Mouse (Mus musculus): ENCODE measurements around the gene Myo1h.

Myo1h gene

GRCm38 (mm10) chr5:114384448-114384847 is 95.5 kb downstream of the Myo1h start:
- DNase-seq (ENCODE audit: low spot score in 2 of 2): no peak

- no peak for DNase-seq (ENCODE audit: low spot score in 2 of 2)
These were observed 104.2 kb downstream of the Myo1h start for GRCm38 (mm10) chr5:114393169-114393568.

- DNase-seq (ENCODE audit: low spot score in 2 of 2): no peak
These were observed 117.6 kb downstream of the Myo1h start for GRCm38 (mm10) chr5:114406592-114406991.

- no peak for DNase-seq (ENCODE audit: low spot score in 2 of 2)
These were observed 118.3 kb downstream of the Myo1h start for GRCm38 (mm10) chr5:114407269-114407668.

- no peak for DNase-seq (ENCODE audit: low spot score in 2 of 2)
These were observed 118.8 kb downstream of the Myo1h start for GRCm38 (mm10) chr5:114407810-114408209.

- no peak for DNase-seq (ENCODE audit: low spot score in 2 of 2)
These were observed 119.9 kb downstream of the Myo1h start for GRCm38 (mm10) chr5:114408846-114409245.

GRCm38 (mm10) chr5:114410429-114410828 is 121.5 kb downstream of the Myo1h start:
- no peak for DNase-seq (ENCODE audit: low spot score in 2 of 2)

GRCm38 (mm10) chr5:114412361-114412998 is 123.5 kb downstream of the Myo1h start:
- no peak for DNase-seq (ENCODE audit: low spot score in 2 of 2)

- DNase-seq (ENCODE audit: low spot score in 2 of 2): no peak
These were observed 124.2 kb downstream of the Myo1h start for GRCm38 (mm10) chr5:114413067-114413735.

All from urinary bladder, postnatal 4 days (tissue).